Mouse (Mus musculus) liver, embryonic 14.5 days (tissue): Measurements from ENCODE around the gene Tmem164. TPM values are rescaled to one million over a fixed set of nuclear protein-coding genes. Genes with fewer than 3 reads are reported as not detected.

Source experiments
- ATAC-seq: fragments of 200-750 bp; cut with Nextera tagmentation; 2 replicates; pipeline ENCODE4 v1.8.0; 2017; ENCODE audit warnings: moderate number of reproducible peaks, mild to moderate bottlenecking, moderate library complexity; ENCODE audit not compliant: insufficient read depth
- DNase-seq, 3 experiments: peaks; one replicate each; pipeline ENCODE4 v3.0.0-alpha.2; 2012 to 2013; ENCODE audit warnings: low read depth in 3 of 3, low spot score in 3 of 3
- H3K27ac ChIP-seq: fragments of 300-500 bp; sonication (generic); 2 replicates; pipeline ENCODE4 v1.5.1; 2014; ENCODE audit warnings: moderate library complexity, mild to moderate bottlenecking, control low read depth, inconsistent platforms
- H3K27me3 ChIP-seq: fragments of 300-500 bp; sonication (generic); 2 replicates; pipeline ENCODE4 v1.6.1; 2014; ENCODE audit warnings: mild to moderate bottlenecking, low read length, moderate library complexity; ENCODE audit not compliant: control insufficient read depth, insufficient read depth
- H3K36me3 ChIP-seq: fragments of 300-500 bp; sonication (generic); replicated peaks from 2 replicates; pipeline ENCODE4 v1.6.1; 2014; ENCODE audit warnings: low read depth; ENCODE audit not compliant: control insufficient read depth, insufficient read depth
- H3K4me1 ChIP-seq, 2 experiments: fragments of 200-500 bp in 1 of 2; fragments of 300-500 bp in 1 of 2; sonication (generic) in 1 of 2; replicated peaks; 2 replicates each; pipeline ENCODE4 v1.6.1; 2012 to 2014; ENCODE audit warnings: antibody characterized with exemption in 1 of 2, inconsistent platforms in 1 of 2, low read length in 1 of 2; ENCODE audit not compliant: control insufficient read depth in 2 of 2, insufficient read depth in 2 of 2
- H3K4me2 ChIP-seq: fragments of 300-500 bp; sonication (generic); 2 replicates; pipeline ENCODE4 v1.6.1; 2014; ENCODE audit warnings: low read depth, mild to moderate bottlenecking, control low read depth, moderate library complexity
- H3K4me3 ChIP-seq, 2 experiments: fragments of 200-500 bp in 1 of 2; fragments of 300-500 bp in 1 of 2; sonication (generic) in 1 of 2; 2 replicates each; pipeline ENCODE4 v1.5.1; 2012 to 2014; ENCODE audit warnings: low read depth in 2 of 2, low read length in 2 of 2, mild to moderate bottlenecking in 2 of 2, control low read depth in 1 of 2, inconsistent platforms in 1 of 2, moderate library complexity in 1 of 2; ENCODE audit not compliant: insufficient read depth in 1 of 2
- H3K9ac ChIP-seq: fragments of 300-500 bp; sonication (generic); replicated peaks from 2 replicates; pipeline ENCODE4 v1.6.1; 2014; ENCODE audit warnings: mild to moderate bottlenecking, control low read depth, moderate library complexity
- H3K9me3 ChIP-seq: fragments of 300-500 bp; sonication (generic); 2 replicates; pipeline ENCODE4 v1.6.1; 2016; ENCODE audit warnings: low read length, mixed read lengths; ENCODE audit not compliant: control insufficient read depth
- CTCF ChIP-seq: IDR thresholded peaks from 2 replicates; pipeline ENCODE4 v1.5.1; 2016; ENCODE audit warnings: antibody characterized with exemption, low read depth, control low read depth
- EP300 ChIP-seq: IDR thresholded peaks from 2 replicates; pipeline ENCODE4 v1.6.1; 2016; ENCODE audit warnings: antibody characterized with exemption, low read depth
- WGBS: fragments of 180-500 bp; shearing (Covaris S2); extraction: QIAGEN DNeasy Blood & Tissue Kit; methylation state at CpG from one replicate; pipeline ENCODE4 v1.1.7; 2014; ENCODE audit not compliant: insufficient replicate concordance; 5-methylcytosine and 5-hydroxymethylcytosine counted together
- polyA plus RNA-seq, 2 experiments: library from polyadenylated mRNA; depleted of rRNA in 1 of 2; stranded (reverse) in 1 of 2; unstranded in 1 of 2; fragments of >200 nt; fragmentation: Nextera tagmentation in 1 of 2; extraction: Ambion mirVana in 1 of 2; gene quantifications; 2 replicates each; pipeline versions ENCODE4 v1.2.1 to v1.2.3; 2012 to 2014

The Tmem164 gene
- polyA plus RNA-seq, 2 experiments, result 12.6 to 14.3 TPM

DNA sequence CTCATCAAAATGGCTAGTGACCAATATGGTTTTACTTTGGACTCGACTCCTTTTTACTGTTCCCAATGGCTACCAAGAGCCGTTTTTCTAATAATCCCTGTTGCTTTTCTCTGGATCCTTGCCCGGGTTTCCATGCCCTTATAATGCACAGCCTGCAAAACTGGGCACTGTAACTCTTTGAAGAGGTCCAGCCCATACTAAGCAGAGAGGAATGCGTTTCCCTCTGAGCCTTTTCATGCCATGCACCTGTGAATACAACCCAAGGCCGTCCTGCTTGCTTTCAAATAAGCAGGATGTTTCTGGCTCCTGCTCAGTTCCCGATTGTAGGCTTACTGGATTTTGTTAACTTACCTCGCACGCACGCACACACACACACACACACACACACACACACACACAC lies 7.3 kb downstream of the Tmem164 start:
- DNase-seq, result no peak
- Histone ChIP-seq H3K9ac (no peak overlapping the region), H3K4me3 (no peak overlapping the region), H3K27me3 (no peaks in the 10 kb centered on the region), H3K36me3 (peaks cover 2% of the 10 kb centered on the region; the same call in 1 of the 2 replicates), H3K4me1 (peaks cover 0 to 10% of the 10 kb centered on the region in 2 experiments; a peak in 2 of 4 replicates), H3K4me2 (no peak overlapping the region), H3K27ac (no peak overlapping the region), H3K9me3 (no peaks in the 10 kb centered on the region)
- 78% methylated on average over 8 of the region's 9 CpGs for WGBS
- ATAC-seq, result no peak
- TF ChIP-seq CTCF (no peak), EP300 (no peak)

DNA sequence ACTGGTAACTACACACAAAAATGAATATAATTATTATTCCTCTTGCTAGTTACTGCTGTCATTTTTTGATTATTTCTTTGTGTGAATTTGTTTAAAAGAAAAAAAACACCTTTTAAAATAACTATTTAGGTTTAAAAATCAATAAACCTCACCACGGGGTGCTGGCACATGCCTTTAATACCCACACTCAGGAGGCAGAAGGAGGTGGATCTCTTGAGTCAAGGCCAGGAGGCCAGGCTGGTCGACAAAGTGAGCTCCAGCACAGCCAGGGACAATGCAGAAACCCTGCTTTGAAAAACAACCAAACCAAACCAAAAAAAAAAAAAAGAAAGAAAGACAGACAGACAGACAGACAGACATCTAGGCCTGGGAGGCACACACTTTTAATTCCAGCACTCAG lies 12.1 kb downstream of the Tmem164 start:
- H3K4me2 ChIP-seq, result no peak overlapping the region
- H3K4me3 ChIP-seq, result no peak overlapping the region
- H3K27me3 ChIP-seq, result no peaks in the 10 kb centered on the region
- H3K9me3 ChIP-seq, result no peaks in the 10 kb centered on the region
- H3K36me3 ChIP-seq, result no peaks in the 10 kb centered on the region
- ATAC-seq (no peak), DNase-seq (no peak)
- WGBS, result 63% methylated on average over 2 of the region's 2 CpGs
- H3K9ac ChIP-seq, result no peak overlapping the region
- TF ChIP-seq EP300 (no peak), CTCF (no peak)
- H3K4me1 ChIP-seq, result no peaks in the 10 kb centered on the region
- no peak overlapping the region for H3K27ac ChIP-seq

DNA sequence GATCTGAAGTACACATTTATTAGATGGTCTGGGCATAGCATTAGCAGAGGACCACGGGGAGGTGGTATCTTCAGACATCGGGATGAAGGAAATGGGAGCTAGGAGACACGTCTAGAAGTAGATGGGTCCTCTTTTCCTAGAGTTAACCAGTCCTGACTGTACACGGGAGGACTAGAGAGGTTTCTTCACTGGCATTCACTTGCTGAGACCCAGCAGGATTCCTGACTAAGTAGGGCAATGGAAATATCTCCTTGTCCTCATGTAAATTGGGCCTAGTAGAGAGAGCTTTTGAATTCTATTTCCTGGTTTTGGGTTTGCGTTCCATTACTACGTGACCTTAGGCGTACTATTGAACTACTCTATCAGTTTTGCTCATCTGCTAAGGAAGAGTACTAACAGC lies 13.1 kb downstream of the Tmem164 start:
- H3K27me3 ChIP-seq, result no peaks in the 10 kb centered on the region
- no peak overlapping the region for H3K4me3 ChIP-seq
- no peaks in the 10 kb centered on the region for H3K4me1 ChIP-seq
- no peaks in the 10 kb centered on the region for H3K36me3 ChIP-seq
- no peak overlapping the region for H3K4me2 ChIP-seq
- DNase-seq, result no peak
- H3K27ac ChIP-seq, result no peak overlapping the region
- no peaks in the 10 kb centered on the region for H3K9me3 ChIP-seq
- H3K9ac ChIP-seq, result no peak overlapping the region
- WGBS, result 70% methylated on average over 7 of the region's 7 CpGs
- no peak for ATAC-seq
- TF ChIP-seq EP300 (no peak), CTCF (no peak)

DNA sequence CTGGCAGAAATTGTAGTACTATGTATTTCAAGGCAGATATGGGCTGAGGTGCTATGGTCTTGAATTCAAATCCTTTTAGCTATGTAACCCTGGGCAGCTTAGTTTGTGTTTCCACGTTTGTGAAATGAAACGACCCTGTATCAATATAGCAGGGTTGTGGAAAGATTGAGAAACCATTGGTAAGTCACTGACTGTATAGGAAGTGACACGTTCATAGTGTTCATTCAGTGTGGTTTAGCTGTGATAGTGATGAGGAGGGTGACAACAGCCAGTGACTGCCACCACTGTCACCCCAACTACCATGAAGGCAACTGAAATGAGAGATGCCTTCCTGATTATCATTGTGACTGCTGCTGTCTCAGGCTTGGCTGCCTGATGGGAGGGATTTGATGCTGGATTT lies 13.7 kb downstream of the Tmem164 start:
- Histone ChIP-seq H3K27me3 (no peaks in the 10 kb centered on the region), H3K9ac (no peak overlapping the region), H3K27ac (no peak overlapping the region), H3K9me3 (no peaks in the 10 kb centered on the region), H3K4me1 (no peaks in the 10 kb centered on the region), H3K4me3 (no peak overlapping the region), H3K4me2 (no peak overlapping the region), H3K36me3 (no peaks in the 10 kb centered on the region)
- WGBS, result 69% methylated on average over 3 of the region's 3 CpGs
- ATAC-seq (no peak), DNase-seq (no peak)
- no peak for TF ChIP-seq EP300
- TF ChIP-seq CTCF, result no peak

DNA sequence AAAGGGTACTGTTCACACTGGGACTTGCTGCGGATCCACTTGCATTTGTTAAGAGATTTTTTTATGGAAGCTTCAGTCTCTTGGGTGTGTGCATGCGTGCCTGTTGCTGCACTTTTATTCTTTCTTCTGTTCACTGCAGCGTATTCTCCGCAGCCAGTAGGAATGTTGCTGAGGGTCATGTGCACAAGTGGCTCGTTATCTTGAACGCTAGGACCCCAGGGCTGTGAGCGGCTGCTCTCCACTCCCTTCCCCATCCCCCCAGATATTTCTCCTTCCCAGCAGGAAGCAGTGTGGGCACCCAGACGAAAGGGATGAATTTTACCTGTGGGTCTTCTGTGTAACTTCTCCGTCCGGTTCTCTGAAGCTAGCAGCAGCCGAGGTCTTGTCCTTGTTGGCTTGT lies 15.6 kb downstream of the Tmem164 start:
- H3K4me1 ChIP-seq, result no peaks in the 10 kb centered on the region
- H3K9ac ChIP-seq, result no peak overlapping the region
- H3K4me2 ChIP-seq, result no peak overlapping the region
- DNase-seq (no peak), ATAC-seq (no peak)
- H3K36me3 ChIP-seq, result no peaks in the 10 kb centered on the region
- WGBS, result 77% methylated on average over 11 of the region's 11 CpGs
- no peaks in the 10 kb centered on the region for H3K27me3 ChIP-seq
- H3K4me3 ChIP-seq, result no peak overlapping the region
- H3K27ac ChIP-seq, result no peak overlapping the region
- H3K9me3 ChIP-seq, result no peaks in the 10 kb centered on the region
- TF ChIP-seq CTCF, result no peak
- TF ChIP-seq EP300, result no peak
